Mouse (Mus musculus) neutrophil, adult 5-6 weeks (primary cell): Measurements from ENCODE around the gene Dvl2. TPM values are rescaled to one million over a fixed set of nuclear protein-coding genes. Genes with fewer than 3 reads are reported as not detected.

ENCODE experiments used
- ATAC-seq: fragments of 151-379, 151-347 bp; 2 replicates; pipeline ENCODE4 v1.8.0; 2017; ENCODE audit warnings: mild to moderate bottlenecking, moderate TSS enrichment; ENCODE audit not compliant: insufficient number of reproducible peaks, poor library complexity, low FRiP score, severe bottlenecking; ENCODE audit errors: extremely low read depth
- total RNA-seq: library from RNA; stranded (forward); fragments of 200-1000 nt; gene quantifications from 2 replicates; pipeline ENCODE4 v1.2.3, GENCODE M21; 2017

The Dvl2 gene
- total RNA-seq, 1 experiment from 2014 or later: 41.7 TPM

GRCm38 (mm10) chr11:69980196-69981140 is 19.9 kb upstream of the Dvl2 start:
- peak; percentile 80 for ATAC-seq

GRCm38 (mm10) chr11:69981141-69981762 is 19.1 kb upstream of the Dvl2 start, which contains the start of gene Ctdnep1:
Gene Ctdnep1 (plus strand): TSS chr11:69981156.
- ATAC-seq: no peak

- no peak for ATAC-seq
Observed at GRCm38 (mm10) chr11:69982225-69982624, 18.2 kb upstream of the Dvl2 start, which contains the start of gene Elp5. Gene Elp5 (minus strand): TSS chr11:69982517.

GRCm38 (mm10) chr11:69982877-69983276 is 17.5 kb upstream of the Dvl2 start:
- no peak for ATAC-seq

GRCm38 (mm10) chr11:69983377-69983776 is 17.0 kb upstream of the Dvl2 start:
- no peak for ATAC-seq

GRCm38 (mm10) chr11:69984431-69984830 is 16.0 kb upstream of the Dvl2 start:
- ATAC-seq: no peak

GRCm38 (mm10) chr11:69989949-69990348 is 10.4 kb upstream of the Dvl2 start:
- ATAC-seq: no peak

GRCm38 (mm10) chr11:69990850-69991691 is 9.3 kb upstream of the Dvl2 start, which contains the start of gene Gabarap:
Gene Gabarap (plus strand): TSS chr11:69991143.
- peak; percentile 70 for ATAC-seq

- ATAC-seq: no peak
Observed at GRCm38 (mm10) chr11:69991711-69992110, 8.7 kb upstream of the Dvl2 start.

GRCm38 (mm10) chr11:69992396-69992795 is 8.0 kb upstream of the Dvl2 start:
- no peak for ATAC-seq

GRCm38 (mm10) chr11:69992932-69993331 is 7.5 kb upstream of the Dvl2 start:
- no peak for ATAC-seq

- ATAC-seq: no peak
Observed at GRCm38 (mm10) chr11:69994401-69995090, 5.8 kb upstream of the Dvl2 start.

- peak; percentile 62 for ATAC-seq
Observed at GRCm38 (mm10) chr11:69995391-69995960, 4.9 kb upstream of the Dvl2 start, which contains the start of gene Phf23. Gene Phf23 (plus strand): TSS chr11:69995777.

- ATAC-seq: no peak
Observed at GRCm38 (mm10) chr11:69996161-69997061, 4.0 kb upstream of the Dvl2 start.

GRCm38 (mm10) chr11:69997070-69997509 is 3.3 kb upstream of the Dvl2 start:
- peak; percentile 15; the same call in 1 of the 2 replicates for ATAC-seq

- ATAC-seq: no peak
Observed at GRCm38 (mm10) chr11:69998567-69999491, 1.6 kb upstream of the Dvl2 start.
